Mouse (Mus musculus) lung, postnatal 25 days (tissue): ENCODE results near the gene G6pdx.

Experiments used
- DNase-seq: peaks from one replicate; pipeline ENCODE4 v3.0.0; 2022; ENCODE audit warnings: low spot score

G6pdx gene

DNA sequence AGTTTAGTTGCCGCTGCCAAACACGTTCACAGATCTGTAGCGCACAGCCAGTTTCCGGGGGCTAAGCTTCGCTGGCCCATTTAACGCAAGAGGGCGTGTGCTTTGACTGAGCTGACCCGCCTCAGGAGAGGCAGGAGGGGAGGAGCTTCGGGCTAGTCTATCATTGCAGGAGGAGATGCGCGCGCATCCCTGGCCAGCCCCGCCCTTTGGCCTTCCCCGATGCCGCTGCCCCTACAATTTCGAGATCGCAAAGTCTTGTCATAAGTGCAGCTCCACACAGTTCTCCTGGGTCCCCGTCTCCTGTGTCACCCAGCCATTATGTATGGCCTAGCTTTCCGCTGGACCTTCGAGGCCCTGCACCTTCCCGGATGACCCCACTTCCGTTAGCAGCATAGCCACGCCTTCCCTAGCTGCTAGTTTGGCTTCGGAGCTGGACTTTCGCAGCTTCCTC, at the start of gene G6pdx:
TSS of gene G6pdx (minus strand) at position 369 of the 451 bp plus-strand sequence.
- DNase-seq: peak; percentile 89

DNA sequence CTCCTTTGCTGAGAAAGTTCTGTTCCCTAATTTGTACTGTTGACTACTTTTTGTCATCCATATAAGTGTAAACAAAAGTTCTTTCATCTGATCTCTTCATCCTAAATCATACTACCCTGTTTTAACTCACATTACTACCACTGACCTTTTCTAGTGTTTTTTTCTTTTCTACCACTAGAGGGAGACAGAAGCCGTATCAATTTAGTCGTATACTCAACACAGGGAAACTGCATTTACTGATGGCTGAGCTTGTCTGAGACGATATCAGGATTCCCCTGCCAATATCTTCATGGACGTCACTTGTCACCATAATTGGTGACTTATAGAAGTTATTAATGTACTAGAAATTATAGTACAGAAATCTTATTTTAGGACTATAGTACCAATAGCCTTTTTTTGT, 23.8 kb upstream of the G6pdx start:
- peak; percentile 28 for DNase-seq

DNA sequence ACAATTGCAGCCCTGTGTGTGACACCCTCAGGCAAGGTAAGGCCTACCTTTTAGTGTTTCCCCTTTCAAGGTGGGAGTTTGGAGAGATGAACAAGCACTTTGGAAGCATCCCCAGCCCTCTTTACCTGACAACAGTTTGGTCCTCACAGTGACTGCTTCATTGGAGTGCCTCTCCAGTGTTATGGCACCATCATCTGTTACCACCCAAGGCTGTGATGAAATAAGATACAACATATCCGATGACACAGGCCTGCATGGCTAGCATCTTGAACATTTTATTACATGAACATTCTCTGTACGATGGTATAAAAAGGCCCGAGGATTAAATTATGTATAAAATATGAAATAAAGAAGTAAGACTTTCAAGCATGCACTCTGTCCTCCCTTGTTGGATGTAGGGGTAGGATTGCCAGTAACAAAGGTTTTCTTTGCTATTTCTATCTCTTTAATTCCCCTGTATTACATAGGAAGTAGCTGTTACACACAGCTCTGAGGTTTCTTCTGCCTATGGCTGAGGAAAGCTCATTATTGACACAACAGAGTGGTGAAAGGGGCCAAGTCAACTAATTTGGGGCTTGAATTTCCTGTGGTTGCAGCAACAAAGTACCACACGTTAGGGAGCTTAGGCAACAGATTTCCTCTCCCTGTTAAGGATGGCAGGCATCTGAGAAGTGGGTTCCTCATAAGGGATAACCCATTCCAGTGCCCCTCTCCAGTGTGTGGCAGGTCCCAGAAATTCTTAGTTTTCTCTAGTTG, 22.3 kb upstream of the G6pdx start:
- DNase-seq: no peak

DNA sequence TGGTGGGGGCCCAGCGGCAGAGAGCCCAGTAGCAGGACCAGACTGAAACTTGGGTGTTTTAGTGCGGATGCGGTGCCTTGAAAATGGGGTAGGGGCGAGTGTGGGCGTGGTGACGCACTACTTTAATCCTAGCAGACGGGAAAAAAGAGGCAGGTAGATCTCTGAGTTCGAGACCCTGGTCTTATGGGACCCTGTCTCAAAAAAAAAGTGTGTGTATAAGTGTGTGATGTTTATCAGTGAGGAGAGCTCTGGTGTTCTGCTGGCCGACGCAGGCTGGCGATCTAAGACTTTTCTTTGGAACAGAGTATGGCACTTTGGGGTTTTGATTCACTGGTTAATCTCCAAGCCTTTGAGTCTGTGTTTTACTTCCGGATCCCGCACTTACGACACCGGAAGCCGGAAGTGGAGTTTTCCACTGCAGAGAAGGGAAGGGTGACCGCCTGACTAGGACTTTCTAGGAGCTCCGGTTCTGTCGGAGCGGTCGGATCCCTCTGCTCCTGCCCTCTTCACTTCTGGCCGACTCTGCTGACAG, 362 bp upstream of the G6pdx start:
- peak; percentile 85 for DNase-seq

DNA sequence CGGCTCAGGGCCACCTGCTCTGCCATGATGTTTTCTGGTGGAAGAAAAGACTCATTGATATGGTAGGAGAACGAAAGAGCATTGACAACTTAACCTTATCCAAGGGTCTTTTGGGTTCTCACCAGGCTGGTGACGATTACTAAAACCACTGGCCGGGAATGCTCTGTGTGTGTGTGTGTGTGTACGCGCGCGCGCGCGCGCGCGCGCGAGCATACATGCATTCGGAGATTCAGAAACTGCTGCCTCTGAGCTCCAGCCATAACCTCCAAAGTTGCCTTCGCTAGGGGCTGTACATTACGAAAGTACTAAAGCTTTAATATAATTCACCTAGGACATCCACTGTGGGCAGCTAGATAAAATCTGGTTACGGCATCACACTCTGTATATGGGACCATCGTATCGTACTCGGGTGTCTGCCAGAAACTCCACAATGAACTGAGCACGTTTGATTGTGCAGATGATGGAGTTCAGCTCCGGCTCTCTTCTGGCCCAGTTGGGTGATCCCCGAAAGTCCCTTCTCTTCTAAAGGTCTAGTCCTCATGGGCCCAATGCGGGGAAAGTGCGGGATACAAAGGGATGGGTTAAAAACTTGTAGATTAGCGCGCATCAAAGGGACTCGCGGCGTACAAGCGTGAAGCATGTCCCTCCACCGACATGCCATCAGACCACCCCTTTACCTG, 708 bp downstream of the G6pdx start:
- DNase-seq: no peak

DNA sequence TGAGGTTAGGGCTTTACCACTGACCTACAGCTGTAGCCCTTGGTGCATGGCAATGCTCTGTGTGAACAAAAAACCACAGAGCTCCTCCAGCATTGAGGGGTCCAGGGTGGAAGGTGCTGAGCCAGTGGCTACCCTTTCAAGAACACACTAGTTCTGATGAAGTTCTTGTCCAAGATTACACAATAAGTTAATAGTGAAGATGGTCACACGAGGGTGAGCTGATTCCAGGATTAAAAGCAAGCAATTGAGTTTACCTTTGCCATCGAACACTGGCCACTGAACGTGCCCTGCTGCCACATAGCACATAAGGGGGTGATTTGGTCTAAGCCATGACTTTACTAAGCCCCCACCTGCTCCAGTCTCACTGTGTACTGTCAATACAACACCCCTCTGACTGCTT, 1.9 kb downstream of the G6pdx start:
- no peak for DNase-seq

DNA sequence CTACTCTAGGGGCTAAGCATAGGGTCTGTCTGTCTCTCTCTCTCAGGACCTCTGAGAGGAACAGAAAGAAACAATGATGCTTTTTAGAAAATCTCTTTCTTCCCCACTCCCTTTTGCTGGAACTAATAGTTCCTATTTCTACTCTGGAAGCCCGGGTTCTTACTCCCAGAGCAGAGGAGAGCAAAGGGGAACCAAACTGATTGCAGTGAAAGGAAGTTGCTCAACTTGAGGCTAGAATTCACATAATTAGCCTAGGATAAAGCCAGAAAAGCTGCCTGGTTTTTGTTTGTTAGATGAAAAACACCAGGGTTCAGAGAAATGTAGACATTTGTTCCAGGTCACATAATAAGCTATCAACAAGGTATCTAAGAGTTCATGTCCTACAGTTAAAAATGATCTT, 2.7 kb downstream of the G6pdx start:
- DNase-seq: no peak

DNA sequence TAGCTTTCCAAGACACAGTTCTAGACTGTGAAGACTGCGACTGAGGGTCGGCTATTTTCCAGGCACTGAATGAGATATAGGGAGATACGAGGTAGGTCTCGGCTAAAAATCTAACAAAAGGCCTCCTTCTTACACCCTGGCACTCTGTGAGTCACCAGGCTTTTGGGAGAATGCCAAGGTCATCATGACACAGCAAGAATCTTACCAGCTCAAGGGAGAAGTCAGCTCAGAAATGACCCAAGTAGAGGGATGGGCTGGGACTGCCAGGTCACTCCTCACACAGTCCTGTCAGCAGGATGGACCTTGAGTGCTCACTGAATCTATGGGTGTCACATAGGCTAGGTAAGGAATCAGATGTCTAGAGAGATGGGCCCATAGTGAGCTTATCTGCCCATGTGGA, 3.8 kb downstream of the G6pdx start:
- DNase-seq: peak; percentile 61

DNA sequence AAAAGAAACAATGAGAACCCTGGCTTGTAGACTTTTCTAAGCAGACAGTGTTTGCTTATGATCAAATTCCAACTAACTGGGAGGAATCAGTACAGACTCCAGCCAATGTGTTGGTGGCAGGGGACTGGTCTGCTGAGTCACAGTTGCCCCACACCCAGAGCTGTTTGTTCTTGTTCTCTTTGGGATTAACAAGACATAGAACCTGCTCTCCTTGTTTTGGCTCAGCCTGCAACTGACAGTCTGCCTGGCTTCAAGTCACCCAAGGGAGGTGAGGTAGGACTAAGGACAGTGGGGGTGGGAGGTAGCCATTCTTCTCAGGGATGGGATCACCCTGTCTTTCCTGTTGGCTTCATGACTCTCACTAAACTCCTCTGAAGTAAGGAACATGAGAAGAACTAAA, 4.6 kb downstream of the G6pdx start:
- DNase-seq: peak; percentile 41

DNA sequence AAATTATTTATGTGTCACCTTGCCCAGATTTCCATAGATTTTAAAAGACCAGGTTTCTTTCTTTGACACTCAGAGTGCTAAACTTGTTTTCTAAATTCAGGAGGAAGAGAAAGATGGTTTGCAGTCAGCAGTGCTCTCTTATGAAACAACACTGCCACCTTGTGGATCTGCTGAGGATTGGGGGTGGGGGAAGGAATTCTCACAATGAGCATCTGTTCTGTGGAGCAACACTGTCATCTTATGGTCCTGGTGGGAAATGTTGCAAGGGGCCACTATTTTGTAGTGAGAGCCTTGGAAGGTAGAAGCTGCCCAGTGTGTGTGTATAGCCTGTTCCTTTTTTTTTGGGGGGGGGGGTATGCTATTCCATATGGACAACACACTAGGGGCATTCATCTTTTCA, 15.6 kb downstream of the G6pdx start:
- DNase-seq: peak; percentile 77

DNA sequence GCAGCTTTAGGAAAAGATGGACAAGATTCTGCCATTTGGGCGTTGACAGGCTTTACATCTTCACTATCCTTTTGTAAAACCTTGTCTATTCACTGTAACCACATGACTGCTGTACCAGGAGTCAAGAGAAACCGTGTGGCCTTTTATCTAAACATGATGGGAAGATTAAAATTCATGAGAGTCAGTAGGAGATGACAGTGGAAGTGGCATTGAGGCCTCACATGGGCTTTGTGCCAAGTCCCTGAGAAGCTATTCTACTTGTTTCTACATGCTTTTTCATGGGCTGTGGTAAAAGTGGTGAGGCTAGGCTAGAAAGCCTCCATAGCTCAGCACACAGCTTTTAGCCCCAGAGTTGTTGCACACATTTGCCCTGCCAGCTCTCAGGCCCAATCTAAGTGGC, 20.7 kb downstream of the G6pdx start:
- DNase-seq: no peak

DNA sequence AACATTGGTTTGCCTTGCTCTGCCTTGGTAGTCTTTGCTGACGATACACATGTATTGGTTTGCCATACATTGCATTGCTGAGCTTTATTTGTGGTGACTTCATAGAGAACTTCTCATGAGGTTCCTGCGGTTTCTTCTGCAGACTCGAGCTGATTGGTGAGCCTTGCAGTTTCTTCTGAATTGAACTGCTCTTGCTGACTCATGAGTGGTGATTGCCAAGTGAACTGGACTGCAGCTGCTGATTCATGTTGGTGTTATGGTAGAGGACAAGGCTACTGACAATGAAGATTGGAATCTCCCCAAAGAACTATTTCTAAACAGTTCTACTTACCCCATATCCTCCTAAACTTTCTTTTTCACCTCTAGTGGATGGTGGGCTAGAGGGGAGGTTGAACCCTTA, 28.9 kb downstream of the G6pdx start:
- no peak for DNase-seq

DNA sequence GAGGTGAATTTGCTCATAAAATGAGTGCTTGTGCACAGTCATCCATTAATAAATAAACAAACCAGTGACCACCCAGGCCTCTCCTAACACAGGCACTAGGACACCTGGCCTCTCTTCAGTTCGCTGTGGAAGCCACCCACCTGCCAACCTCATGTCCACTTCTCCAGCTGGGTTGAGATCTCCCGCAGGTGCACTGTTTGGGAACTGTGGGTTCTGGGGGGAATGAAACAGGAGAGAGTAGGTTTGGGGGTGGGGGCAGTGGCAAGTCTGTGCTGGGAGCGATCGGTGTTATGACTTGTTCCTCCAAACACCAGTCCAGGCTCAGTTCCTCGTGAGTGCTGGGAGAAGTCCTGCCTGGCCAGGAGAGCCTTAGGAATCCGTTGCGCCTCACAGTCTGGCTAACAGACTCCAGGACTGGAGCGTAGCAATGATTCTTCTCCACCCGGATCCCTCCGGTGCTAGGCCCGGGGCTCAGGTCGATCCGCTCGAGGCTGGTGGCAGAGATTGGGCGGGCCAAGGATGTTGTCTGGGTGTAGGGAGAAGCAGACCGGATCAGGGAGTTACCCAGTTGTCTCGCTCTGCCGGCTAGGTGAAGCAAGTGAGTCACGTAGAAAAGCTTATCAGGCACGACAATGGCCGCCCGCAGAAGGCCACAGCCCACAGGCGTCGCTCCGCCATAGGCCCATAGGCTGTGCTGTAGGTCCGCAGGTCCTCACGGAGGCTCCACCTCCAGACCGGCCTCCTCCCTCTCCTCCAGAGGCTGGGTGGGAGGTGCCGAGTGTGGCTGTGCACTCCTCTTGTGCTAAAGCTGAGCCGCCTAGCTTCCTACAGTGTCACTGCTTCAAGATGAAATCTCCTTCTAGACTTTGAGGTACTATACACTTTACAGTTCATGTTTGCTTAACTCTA, 36.2 kb downstream of the G6pdx start, which contains the start of the genes Fam3a and Ikbkg:
TSS of gene Fam3a (minus strand) at position 738 of the 909 bp plus-strand sequence.
TSS of gene Ikbkg (plus strand) at position 756 of the 909 bp plus-strand sequence.
- peak; percentile 90 for DNase-seq

DNA sequence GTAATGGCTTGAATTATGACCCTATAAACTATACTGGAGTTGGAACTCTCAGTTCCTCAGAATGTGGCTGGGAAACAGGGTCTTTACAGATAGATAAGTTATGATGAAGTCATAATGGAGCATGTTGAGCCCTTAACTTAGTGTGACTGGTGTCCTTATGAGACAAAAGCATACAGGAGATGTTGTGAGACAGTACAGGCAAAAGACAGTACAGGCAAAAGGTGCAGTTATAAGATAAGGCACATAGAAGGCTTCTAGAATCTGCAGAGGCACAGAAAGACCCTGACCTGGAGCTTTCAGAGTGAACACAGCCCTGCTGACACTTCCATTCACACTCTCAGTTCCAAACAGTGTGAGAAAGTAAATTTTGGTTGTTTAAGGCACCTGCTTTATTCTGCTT, 40.8 kb downstream of the G6pdx start:
- DNase-seq: no peak

DNA sequence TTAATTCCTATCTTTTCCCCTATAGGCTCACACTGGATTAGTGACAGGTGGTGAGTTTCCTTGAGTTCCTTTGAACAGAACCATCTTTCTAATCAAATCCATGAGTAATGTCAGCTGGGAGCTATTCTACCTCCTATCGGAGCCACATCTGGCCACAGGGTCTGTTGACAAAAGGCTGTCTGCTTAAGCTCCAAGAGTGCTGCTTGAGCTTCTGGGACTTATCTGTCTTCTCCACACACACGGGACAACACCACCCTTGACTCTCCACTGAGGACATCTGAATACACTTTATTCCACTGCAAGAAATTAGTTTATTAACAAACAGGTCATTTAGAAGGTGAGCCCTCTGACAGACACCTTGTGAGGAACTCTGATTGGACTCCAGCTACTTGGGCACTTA, 44.5 kb downstream of the G6pdx start:
- no peak for DNase-seq

DNA sequence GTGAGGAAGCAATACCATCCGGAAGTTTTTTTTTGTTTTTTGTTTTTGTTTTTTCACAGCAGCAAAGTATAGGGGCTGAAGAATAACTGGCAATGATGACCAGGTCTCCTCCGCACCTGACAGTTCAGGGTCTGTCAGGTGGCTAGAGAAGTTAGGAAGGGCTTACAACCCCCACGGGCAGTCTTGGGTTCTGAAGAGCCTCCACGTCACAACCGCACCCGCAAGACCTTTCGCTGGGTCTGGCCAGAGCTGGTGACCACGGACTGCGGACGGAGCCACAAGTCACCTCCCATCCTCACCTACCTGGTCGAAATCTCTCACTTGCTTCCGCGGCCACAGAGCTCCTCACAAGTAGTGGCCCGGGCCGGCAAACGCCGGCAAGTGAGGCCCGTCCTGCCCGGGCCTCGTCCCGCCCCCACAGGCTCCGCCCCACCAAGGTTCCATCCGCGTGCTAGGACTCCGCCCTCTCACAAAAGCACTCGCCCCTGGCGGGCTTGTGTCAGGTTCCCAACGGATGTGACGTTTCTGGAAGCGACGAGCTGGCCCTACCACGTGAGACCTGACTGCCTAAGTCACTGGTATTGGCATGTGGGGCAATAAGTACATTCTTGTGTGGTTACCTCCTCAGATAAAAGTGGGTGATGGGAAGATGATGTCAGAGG, 56.0 kb downstream of the G6pdx start, which contains the start of the genes Ubl4a and Slc10a3:
TSS of gene Ubl4a (minus strand) at position 331 of the 662 bp plus-strand sequence.
TSS of gene Slc10a3 (minus strand) at position 462 of the 662 bp plus-strand sequence.
- peak; percentile 92 for DNase-seq

DNA sequence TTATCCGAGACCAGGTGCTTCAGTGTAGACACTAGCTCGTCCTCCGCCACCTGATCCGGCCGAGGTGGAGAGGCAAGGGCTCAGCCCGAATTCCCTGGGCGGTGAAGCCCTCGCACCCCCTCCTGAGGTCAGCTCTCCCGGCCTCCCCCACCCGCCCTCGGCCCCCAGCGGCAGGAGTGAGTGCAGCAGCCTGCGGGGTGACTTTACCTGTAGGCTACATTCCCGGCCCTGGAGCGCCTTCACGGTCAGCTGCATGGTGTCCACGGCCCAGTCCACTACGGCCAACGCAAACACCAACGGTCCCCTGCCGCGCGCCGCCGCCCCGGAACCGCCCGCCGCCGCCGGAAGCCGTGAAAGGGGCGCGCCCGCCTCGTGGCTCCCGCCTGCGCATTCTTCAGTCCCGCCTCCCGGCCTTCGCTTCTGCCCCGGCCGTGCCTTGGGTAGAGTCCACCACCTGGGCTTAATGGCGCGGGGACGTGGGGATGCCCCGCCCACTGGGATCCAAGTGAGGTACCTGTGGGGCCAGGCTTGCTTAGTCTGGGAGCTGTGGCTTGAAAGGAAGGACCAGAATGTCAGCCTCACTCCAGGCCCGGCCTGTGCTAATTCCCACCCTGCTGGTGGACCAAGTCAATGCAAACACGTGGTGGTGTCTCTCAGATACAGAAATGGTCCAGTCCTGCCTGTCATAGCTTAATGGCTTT, 60.6 kb downstream of the G6pdx start:
- peak; percentile 71 for DNase-seq

DNA sequence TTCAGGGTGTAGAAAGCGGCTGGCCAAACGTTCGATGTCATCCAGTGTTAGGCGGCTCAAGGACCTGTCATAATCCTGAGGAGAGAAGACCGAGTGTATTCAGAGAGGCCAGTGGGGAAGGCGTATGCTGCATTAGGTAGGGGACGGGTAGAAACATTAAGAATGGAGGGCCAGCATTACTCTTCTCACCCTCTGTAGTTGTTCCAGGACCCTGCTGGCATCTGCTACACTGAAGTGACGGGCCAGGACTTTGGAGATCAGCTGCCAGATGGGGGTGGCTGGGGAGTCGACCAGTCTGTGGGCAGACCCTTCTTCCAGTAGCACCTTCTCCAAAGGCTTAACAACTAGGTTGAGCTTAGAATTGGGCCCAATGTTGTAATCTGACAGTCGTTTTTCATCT, 61.5 kb downstream of the G6pdx start:
- DNase-seq: no peak
